Mouse (Mus musculus) R1 (cell line): ENCODE data around the gene Vmn1r81.

Experiments
- DNase-seq: peaks from one replicate; pipeline ENCODE4 v3.0.0-alpha.2; 2018; ENCODE audit warnings: low read depth, low spot score

The Vmn1r81 gene

GRCm38 (mm10) chr7:12268169-12268568, at the start of gene Vmn1r81:
Vmn1r81 (minus strand) TSS chr7:12268269.
- no peak for DNase-seq

- DNase-seq, result no peak
These were observed 32.1 kb upstream of the Vmn1r81 start, which contains the start of gene Vmn1r82 for GRCm38 (mm10) chr7:12300130-12300529. Vmn1r82 (plus strand) TSS chr7:12300430.

GRCm38 (mm10) chr7:12204141-12204540, 63.9 kb downstream of the Vmn1r81 start:
- peak; percentile 76 for DNase-seq
